Mouse (Mus musculus): ENCODE measurements at regions not wholly inside any gene's neighbourhood (a gene's known extent, or its start where the extent isn't known, plus 50 kb on each side); places are given as distances from the start of the nearest gene placed in this dataset.
A peak's percentile ranks its signal among the peaks of the same experiment; 100 is the strongest.

DNA sequence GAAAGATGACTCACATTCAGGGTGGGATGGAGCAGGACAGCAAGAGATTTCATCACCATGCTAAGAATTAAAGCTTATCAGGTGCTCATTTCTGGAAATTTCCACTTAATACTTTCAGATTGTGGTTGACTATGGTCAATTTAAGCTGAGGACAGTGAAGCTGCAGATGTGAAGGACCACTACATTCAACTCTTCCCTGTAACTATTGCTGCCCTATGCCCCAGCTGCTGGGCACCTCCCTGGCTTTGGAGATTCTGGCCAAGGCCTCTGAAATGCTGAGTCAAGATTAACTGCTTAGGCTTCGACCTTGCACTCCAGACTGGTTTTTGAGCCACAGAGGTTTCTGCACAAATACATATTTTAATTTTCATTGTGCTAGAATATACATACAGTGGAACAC, 140.4 kb upstream of the Grik3 start:
- DNase-seq (ENCODE audit: low read depth, low spot score): no peak

DNA sequence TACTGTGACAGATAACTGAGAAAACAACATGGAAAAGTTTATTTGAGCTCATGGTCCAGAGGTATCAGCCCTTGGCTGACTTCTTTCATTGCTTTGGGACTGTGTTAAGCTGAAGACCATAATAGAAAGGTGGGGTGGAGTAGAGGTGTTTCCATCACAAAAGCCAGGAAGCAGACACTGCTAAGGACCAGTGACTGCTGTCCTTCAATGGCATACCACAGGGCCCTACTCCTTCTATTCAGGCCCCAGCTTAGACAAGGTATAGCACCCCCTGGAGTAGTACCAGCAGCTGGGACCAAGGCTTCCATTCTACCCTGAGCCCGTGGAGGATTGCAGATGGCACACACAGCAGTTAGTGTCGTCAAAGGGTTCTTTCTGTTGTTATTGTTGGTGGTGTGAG, 151.4 kb upstream of the Grik3 start:
- no peak for DNase-seq (ENCODE audit: low read depth, low spot score)

DNA sequence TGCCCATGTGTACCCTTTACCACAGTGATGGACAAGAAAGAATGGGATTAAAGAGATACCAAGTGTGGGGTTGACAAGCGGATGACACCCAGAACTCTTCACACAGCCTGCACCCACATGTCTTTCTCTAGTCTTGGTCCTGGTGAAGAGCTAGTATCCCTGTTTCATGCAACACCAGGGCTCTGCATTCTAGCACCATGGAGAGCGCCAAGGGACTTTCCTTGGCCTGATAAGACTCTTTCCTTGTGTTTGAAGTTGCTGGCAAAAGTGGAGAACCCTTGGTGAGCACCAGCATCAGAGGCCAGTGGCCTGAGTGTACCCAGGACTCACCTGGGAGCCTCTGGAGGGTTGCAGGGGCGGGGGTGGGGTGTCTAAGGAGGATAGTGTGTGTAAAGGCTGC, 161.7 kb upstream of the Grik3 start:
- DNase-seq (ENCODE audit: low read depth, low spot score): peak; percentile 29

DNA sequence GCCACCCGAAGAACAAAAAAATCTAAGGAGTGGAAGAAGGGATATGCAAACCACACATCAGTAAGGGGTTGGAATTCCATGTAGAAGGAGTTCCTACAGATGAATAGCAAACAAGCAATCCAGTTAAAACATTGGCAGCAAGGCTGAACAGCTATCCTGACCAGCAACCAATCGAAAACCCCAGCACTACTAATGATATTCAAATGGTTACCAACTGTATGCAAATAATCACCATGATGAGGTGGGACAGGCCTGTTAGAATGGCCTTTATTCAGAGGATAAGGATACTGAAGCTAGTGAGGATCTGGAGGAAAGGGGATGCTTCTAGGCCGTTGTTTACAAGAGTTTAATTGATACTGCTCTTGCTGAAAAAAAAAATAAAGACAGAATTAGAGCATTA, 166.0 kb upstream of the Grik3 start:
- DNase-seq (ENCODE audit: low read depth, low spot score): no peak

DNA sequence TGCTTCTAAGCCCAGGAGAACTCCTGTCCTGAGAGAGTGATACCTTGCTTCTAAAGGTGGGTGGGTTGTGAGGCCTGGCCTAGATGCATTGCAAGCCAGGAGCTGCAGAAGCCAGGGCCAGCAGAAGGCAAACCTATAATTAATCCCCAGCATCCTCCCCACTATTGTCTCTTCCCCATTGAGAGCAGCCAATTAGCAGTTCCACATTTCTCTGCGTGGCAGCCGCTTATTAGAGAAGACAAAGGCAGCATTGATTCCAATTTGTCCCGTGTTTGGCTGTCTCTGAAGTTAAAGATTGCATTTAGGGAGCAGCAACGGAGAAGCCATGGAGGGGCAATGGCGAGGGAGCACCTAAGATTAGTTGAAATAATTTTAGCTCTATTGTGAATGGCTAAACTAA, 171.2 kb upstream of the Grik3 start:
- no peak for DNase-seq (ENCODE audit: low read depth, low spot score)

DNA sequence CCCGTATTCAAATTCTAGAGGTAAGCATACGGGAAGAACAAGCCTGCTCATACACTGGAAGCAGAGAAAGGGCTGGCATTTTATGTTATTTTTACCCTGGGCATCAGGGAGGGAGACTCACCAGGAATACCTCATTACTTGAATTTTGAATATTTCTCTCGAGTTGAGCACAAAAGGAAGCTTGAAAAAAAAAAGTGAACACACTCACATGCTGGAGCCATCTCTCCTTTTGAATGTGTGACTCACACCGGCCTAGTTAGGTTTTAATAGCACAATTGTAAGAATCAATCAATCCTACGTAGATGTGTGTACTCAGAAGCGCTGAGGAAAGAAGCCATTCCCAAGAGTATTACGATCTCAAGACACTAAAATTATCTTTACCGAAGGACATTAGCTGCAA, 172.2 kb upstream of the Grik3 start:
- DNase-seq (ENCODE audit: low read depth, low spot score): no peak

DNA sequence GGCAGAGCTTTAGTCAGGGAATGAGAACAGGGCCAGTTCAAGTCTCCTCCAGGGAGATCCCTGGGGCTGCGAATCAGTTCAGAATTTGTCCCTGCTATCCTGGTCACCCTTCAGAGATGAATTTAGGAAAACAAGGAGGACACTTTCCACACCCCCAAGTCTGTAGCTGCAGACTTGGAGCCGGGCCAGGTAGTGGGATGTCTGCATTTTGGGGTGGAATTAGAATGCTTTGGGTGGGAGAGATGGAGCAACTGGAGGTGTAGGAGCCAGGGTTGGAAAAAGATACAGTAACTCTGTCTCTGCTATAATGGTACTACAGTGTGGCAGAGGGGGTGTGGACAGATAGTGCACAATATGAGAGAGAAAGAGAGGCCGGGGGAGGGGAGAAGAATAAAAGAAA, 173.6 kb upstream of the Grik3 start:
- DNase-seq (ENCODE audit: low read depth, low spot score): no peak

DNA sequence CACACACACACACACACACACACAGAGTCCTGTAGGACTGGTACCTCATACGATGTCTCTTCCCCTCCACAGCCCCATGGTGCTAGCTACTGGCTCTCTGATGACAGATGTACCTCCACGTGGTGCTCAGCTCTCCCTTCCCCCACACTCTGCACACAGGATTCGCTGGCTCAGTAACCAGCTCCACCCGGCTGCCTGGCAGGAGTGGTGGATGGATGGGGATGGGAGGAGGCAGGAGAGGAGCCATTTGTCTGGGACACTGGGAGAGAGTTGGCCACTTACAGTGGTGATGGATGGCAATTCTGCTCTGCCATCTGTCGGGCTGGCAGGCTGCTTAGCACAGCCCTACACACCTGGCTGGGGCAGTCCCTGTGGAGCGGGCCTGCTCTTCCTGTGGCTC, 174.7 kb upstream of the Grik3 start:
- no peak for DNase-seq (ENCODE audit: low read depth, low spot score)

DNA sequence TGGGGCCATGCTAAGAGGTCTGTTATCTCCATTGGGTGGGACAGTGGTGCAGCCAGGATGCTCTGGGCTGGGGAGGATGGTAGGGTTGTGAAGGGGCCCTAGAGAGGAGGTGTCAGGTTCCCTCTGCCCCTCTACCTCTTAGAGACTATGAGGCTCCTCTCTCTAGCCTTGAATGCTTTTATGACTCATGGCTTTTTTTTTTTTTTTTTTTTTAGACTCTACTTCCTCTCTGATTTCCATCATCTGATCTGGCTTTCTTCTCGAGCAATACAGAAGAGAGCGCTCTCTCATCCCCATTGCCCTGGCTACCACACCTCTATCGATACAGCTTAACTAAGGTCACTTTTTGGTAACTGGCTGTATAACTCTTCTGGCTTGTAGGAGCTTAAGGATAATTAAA, 176.6 kb upstream of the Grik3 start:
- DNase-seq (ENCODE audit: low read depth, low spot score): no peak

DNA sequence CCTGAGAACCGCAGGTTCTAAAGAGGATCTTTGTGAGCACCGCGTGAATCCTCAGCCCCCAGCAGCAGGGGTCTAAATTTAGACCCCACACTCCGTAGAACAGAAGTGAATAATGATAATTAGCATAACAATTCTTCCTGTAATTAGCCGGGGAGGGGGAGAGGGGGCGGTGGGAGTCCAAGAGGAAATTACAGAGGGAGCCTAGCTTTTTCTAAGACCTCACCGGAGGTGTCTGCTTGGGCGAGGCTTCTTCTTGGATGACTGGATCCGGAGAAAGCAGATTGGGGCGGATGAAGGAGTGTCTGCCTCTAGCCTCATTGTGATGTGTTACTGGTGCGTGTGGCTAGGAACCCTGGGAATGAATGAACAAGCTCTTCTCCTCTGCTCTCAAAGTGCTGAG, 177.2 kb upstream of the Grik3 start:
- DNase-seq (ENCODE audit: low read depth, low spot score): no peak

DNA sequence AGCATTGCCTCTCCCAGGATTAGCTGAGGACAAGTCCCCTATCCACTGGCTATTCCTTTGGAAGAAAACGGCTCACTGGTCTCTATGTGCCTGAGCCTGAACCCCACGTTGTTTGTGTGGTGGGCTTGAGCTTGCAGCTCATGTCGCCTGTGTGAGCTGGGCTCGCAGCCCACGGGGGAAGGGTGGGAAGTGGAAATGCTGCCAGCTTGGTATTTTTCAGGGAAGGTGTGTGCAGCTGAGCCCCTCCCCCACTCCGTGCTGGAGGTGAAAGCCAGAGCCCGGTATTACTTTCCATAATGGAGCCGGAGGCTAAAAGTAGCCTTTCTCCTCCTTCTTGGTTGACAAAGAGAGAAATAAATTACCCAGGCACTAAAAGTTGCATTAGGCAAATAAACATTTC, 180.5 kb upstream of the Zc3h12a start:
- DNase-seq (ENCODE audit: low read depth, low spot score): no peak

DNA sequence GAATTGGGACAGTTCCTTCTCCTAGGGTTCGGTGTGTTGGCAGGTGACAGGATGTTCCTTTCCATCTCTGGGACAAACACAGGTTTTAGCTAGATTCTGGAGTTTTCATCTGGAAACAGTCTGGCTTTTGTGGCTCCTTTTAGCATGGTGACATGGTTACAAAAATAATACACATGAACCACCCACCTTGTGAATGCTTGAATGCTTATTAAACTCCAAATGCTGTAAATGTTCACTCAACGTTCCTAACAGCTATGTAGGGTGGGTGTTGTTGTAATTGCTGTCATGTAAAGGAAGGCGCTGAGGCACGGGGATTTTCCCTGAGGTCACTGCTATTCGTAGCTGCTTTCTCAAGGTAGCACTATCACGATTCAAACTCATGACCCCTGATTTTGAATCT, 178.1 kb upstream of the Zc3h12a start:
- no peak for DNase-seq (ENCODE audit: low read depth, low spot score)

DNA sequence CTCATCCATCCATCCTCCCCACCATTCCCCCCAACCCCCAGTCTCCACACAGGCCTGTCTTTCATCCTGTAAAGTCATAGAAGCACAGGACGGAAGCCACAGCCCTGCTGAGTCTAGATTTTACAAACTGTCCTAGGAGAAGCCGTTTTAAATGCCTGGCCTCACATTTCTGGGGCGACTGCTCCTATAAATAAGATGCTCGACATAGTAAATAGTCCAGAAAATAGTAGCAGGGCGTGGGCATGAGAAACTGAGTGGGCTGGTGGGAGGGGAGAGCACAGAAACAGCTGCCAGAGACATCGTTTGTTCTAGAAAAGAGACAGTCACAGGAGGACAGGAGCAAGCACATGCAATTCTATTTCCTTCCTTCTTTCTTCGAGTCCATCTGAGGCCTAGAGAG, 175.0 kb upstream of the Zc3h12a start:
- no peak for DNase-seq (ENCODE audit: low read depth, low spot score)

DNA sequence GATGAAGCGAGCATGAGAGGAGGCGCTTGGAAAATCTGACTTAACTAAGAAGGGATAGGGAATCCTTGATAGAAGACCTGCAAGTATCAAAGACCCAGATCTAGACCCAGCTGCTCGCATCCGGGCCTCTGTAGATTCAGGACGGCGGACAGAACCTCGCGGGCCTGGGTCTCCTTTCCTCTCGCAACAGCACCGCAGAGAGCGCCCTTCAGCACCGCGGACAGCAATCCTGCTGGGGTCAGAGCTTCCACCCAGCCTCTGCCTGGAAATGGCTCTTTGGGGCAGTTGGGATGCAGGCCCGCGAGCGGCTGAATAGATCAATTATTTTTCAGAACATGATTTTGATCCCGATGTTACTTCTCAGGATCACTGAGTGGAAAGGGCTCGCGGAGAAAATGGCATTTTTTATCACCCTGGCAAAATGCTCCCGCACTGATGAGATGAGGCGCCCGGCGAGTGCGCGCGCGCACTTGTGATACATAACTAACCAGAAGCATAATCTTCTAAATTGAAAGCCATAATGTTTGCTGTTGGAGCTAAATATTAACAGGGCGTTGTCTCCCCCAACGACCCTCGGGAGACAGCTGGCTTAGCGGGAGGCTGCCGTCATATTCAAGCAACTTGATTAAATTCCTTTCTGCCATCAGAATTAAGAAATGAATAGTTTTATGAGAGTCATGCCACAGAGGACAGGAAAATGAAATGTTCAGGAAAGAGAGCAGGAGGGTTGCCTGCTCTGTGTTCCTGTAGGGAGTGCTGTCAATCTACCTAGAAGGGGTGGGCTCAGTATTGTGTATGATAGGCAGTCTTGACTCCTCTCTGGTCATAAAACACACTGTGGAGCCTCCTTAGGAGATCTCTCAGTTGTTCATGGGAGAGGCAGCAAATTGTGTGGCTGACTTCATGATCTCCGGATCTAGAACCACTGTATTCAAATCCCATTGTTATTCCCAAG, 173.1 kb upstream of the Zc3h12a start:
- DNase-seq (ENCODE audit: low read depth, low spot score): peak; percentile 4

DNA sequence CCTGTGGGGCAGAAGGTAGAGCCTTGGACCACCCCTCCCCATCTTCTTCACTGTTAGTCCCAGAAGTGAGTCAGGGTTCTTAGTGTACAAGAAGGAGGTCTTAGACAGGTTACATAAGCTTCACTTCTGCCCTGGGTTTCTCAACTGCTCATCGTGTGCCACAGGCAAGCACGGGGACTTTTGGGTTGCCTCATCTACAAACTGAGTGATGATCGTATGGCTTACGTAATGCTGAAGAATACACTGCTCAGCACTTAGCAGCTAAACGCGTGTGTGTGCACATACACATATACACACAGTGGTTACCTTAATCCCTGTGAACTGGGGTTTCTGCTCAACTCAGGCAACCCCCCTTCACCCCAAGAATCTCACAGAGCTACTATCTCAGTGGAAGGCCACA, 163.1 kb upstream of the Zc3h12a start:
- no peak for DNase-seq (ENCODE audit: low read depth, low spot score)

DNA sequence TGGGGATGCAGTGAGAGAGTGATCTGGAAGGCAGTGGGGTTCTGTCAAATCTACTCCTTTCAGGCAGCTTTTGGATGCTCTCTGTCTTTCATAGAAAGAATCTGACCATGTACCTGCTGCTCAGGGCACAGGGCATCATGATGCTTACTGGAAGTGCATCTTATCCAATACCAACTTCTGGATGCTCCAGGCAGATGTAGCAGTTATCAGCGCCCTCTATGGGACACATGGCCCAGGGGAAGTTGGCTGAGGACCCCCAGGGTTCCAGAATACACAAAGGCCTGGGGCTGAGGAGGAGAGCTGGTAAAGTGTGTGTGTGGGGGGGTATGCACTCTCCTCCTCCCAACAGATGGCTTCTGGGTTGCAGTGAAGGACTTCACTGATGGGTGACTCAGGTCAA, 162.1 kb upstream of the Zc3h12a start:
- no peak for DNase-seq (ENCODE audit: low read depth, low spot score)

DNA sequence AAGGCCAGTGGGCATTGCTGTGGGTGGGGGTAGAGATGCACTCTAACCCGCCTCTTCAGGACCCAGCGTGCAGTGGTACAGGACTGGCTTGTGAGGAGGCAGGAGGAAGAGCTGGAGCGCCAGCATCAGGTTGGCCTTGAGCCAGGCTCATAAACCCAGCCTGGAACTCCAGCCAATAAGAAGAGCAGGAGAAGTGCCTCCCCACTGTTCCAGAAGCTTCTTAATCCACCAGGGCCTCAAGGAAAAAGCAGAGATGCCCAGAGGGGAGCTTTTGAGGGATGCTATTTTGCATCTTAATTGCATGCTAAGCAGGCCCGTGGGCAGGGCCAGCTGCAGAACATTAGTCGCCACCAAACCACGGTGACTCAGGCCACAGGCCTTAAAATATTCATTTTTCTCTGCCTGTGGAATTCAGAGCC, 161.4 kb upstream of the Zc3h12a start:
- DNase-seq (ENCODE audit: low read depth, low spot score): peak; percentile 48

DNA sequence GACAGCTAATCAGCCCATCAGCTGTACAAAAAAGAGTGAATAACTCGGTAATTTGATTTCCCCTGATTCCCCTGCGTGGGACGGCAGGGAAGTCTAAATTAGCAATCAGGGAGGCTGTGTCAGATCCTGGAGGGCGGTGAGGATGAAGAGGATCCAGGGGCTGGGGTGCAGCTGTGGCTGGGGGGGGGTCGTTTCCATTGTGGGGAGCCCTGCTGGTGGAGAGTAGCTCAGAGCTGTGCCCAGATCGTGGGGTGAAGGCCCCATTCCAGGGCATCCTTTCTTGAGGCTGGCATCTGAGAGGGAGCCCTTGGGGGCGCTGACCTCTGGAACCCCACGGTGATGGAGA, 155.3 kb upstream of the Zc3h12a start:
- DNase-seq (ENCODE audit: low read depth, low spot score): no peak

DNA sequence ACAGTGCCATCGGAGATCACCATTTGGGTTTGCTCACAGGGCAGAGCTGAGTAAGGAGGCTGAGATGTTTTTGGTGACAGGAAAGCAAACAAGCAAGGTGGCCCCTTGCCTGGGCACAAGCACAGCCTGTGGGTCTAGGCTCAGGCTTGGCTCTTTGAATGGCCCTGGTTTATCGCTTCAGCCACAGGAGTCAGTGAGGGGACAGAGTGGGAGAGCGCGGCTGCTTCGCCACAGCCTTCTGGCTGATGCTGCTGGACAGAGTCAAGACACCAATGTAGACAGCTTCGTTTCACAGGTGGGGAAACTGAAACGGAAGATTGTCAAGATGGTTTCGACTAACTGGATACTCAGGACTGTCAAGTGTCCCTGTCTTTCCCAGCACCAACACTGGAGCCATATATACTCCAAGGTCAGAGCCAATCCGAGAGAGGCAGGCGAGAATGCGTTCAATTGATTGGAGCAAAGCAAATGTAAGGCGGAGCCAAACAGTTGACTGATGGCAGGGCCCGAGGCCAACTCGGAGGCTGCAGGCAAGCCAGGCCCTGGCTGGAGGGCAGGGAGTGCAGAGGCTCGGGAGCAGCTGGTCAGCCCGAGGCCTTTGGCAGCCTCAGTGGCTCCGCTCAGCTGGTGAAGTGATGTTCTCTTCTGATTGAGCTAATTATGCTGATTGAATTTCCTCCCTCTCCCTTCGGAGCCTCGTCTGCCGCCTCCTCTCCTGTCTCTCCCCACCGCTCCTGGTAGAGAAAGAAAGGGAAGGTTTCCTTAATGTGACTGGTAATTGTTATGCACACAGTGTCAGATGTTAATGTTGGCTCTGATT, 154.7 kb upstream of the Zc3h12a start:
- peak; percentile 1 for DNase-seq (ENCODE audit: low read depth, low spot score)

DNA sequence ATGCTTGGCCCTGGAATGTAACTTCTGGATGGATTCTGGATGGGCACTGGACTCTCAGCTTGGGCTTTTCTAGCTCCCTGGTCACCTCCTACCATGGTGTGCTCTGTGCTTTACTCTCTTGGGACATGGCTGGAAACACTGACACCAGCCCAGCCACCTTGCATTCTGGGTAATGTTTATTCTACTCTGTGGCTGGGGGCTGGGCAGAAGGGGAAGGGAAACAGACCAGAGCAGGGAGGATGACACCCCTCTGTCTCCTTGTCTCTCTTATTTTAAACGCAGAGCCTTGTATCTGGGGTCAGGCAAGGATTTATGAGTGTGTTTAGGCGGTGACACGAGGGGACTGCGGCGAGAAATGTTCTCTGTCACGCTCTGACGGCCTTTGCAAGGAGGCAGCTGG, 151.5 kb upstream of the Zc3h12a start:
- no peak for DNase-seq (ENCODE audit: low read depth, low spot score)

DNA sequence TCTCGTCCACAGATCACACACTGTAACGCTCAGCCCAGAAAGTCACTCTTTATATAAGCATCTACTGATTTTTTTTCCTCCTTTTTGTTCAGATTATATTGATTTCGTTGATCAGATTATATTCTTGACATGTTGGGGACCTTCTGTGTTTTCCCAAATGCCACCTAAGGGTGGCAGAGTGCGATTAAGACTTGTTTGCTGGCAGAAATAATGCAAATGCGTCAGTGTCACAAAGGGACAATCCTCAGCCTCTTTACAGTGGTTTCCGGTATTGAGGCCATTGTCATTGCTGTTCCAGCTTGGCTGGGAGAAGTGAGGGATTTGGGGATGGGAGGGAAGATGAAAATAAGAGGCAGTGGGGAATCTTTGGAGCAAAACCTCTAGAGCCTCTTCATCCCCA, 149.2 kb upstream of the Zc3h12a start:
- no peak for DNase-seq (ENCODE audit: low read depth, low spot score)

DNA sequence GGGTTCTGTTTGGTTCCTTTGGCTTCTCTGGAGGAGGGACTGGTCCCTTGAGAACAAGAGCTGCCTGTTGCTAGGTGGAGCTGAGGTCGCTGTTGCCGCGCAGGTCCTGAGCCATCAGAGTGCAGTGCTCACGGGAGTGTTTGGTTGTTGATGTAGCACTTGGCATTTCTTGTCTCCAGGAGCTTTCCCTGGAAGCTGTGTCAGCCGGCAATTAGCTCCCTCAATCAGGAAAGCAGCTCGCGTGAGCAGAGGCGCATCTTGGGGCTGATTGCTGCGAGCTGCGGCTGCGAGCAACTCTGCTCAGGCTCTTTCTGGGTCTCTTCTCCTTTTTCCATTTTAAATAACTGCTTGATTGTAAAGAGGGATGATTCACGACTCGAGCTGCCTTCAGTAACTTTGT, 147.6 kb upstream of the Zc3h12a start:
- no peak for DNase-seq (ENCODE audit: low read depth, low spot score)

DNA sequence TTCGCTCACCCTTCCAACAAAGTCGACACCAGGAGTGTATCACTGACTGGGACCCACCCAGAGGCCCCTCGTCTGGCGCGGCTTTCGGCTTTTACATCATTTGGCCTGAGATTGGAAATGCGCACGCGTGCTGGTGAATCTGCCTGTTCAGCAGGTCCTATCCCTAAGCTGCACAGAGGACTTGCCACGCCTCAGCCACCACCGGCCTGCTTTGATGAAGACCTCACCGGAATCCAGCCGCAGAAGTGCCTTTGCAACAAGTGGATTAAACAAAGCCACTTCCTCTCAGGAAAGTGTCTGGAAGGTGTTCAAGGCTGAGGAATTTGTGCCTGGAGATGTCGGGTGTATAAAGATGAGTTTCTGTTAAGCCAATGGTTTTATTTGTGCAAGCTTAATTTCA, 143.3 kb upstream of the Zc3h12a start:
- DNase-seq (ENCODE audit: low read depth, low spot score): no peak
